Mouse (Mus musculus) heart, embryonic 11.5 days (tissue): ENCODE results near the gene Dcst1. TPM values are rescaled to one million over a fixed set of nuclear protein-coding genes. Genes with fewer than 3 reads are reported as not detected.

Source experiments
- ATAC-seq: fragments of 200-750 bp; cut with Nextera tagmentation; replicated peaks from 2 replicates; pipeline ENCODE4 v1.8.0; 2017; ENCODE audit warnings: moderate library complexity; ENCODE audit not compliant: insufficient number of reproducible peaks, low FRiP score, low TSS enrichment
- H3K27ac ChIP-seq: fragments of 300-500 bp; sonication (generic); 2 replicates; pipeline ENCODE4 v1.5.1; 2014; ENCODE audit warnings: mild to moderate bottlenecking, low read depth, low read length
- H3K27me3 ChIP-seq: fragments of 300-500 bp; sonication (generic); 2 replicates; pipeline ENCODE4 v1.6.1; 2014; ENCODE audit warnings: mild to moderate bottlenecking, low read length, mixed read lengths; ENCODE audit not compliant: control insufficient read depth, insufficient read depth
- H3K36me3 ChIP-seq: fragments of 300-500 bp; sonication (generic); 2 replicates; pipeline ENCODE4 v1.6.1; 2014; ENCODE audit warnings: mild to moderate bottlenecking, low read length, moderate library complexity, mixed read lengths; ENCODE audit not compliant: control insufficient read depth, insufficient read depth
- H3K4me1 ChIP-seq: fragments of 300-500 bp; sonication (generic); 2 replicates; pipeline ENCODE4 v1.6.1; 2014; ENCODE audit warnings: low read length; ENCODE audit not compliant: control insufficient read depth, insufficient read depth
- H3K4me2 ChIP-seq: fragments of 300-500 bp; sonication (generic); 2 replicates; pipeline ENCODE4 v1.6.1; 2014; ENCODE audit warnings: mild to moderate bottlenecking, moderate library complexity
- H3K4me3 ChIP-seq: fragments of 300-500 bp; sonication (generic); 2 replicates; pipeline ENCODE4 v1.5.1; 2014; ENCODE audit warnings: low read depth, low read length
- H3K9ac ChIP-seq: fragments of 300-500 bp; sonication (generic); 2 replicates; pipeline ENCODE4 v1.6.1; 2014; ENCODE audit warnings: mild to moderate bottlenecking, low read depth, low read length, moderate library complexity
- H3K9me3 ChIP-seq: fragments of 300-500 bp; sonication (generic); replicated peaks from 2 replicates; pipeline ENCODE4 v1.6.1; 2016; ENCODE audit warnings: low read length; ENCODE audit not compliant: control insufficient read depth
- WGBS: fragments of 180-500 bp; shearing (Covaris S2); extraction: QIAGEN DNeasy Blood & Tissue Kit; methylation state at CpG from one replicate; pipeline ENCODE4 v1.1.7; 2014; ENCODE audit not compliant: insufficient replicate concordance; 5-methylcytosine and 5-hydroxymethylcytosine counted together
- polyA plus RNA-seq: library from polyadenylated mRNA; unstranded; fragments of >200 nt; fragmentation: Nextera tagmentation; extraction: Ambion mirVana; gene quantifications from 2 replicates; pipeline ENCODE4 v1.2.1, GENCODE M21; 2014

Gene Dcst1
- polyA plus RNA-seq, 1 experiment from 2014 or later: 0.21 TPM

DNA sequence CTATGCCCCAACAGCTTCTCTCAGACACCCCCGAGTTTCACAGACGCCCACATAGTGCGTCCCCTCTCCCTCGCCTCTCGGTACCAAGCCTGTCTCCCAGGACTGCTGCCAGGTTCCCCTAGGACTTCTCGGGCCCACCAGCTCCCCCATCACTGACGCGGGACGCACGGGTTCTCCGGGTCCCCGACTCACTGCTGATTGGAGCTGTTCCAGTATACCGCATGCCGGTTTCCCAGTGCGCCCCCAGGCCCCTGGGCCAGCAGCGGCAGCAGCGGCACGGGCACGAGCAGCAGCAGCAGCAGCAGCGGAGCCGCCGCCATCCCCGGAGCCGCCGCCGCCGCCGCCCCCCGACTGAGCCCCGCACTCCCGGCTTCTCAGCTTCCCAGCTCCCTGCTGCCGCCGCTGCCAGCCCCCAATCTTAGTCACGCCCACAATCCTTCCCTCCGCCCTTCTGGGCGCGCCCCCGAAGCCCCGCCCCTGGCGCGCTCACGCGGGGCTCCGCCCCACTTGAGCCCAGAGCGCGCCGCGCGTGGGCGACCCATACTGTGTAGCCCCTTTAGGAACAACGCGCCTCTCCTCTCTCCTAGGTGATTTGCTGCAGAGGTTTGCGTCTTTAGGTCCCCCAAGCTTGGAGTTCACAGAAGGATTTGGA, 42.4 kb downstream of the Dcst1 start, which contains the start of gene Efna3:
Gene Efna3, minus strand, starts transcription at position 452 of the 652 bp plus-strand sequence.
- Histone ChIP-seq H3K9me3 (no peaks in the 10 kb centered on the region), H3K4me1 (peaks cover 39% of the 10 kb centered on the region), H3K36me3 (no peaks in the 10 kb centered on the region), H3K4me3 (peak within 1 kb of the TSS; percentile 66), H3K27me3 (peaks cover 61% of the 10 kb centered on the region), H3K4me2 (peak within 1 kb of the TSS; percentile 92), H3K9ac (peak within 1 kb of the TSS; percentile 65), H3K27ac (no peak within 1 kb of the TSS)
- ATAC-seq: no peak
- 0% methylated on average over 41 of the region's 53 CpGs for WGBS

DNA sequence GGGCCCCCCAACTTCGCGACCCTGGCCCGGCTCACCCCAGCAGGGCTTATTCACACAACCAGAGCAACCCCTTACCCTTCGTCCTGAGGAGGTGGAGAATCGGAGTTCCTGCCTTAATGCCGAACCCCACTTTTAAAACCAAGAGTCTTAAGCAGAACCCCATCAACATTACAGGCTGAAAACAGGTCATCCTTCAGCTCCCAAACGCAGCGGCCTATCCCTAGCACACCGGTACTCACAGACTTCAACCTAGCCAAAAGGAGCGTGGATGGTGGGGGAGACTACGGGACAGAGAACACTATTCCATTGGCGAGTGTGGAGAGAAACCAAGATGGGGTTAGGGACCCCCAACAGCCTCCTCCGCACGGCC, 42.9 kb downstream of the Dcst1 start:
- Histone ChIP-seq H3K27me3 (peaks cover 66% of the 10 kb centered on the region), H3K4me1 (peaks cover 39% of the 10 kb centered on the region), H3K9ac (peak overlapping the region; percentile 65), H3K36me3 (no peaks in the 10 kb centered on the region), H3K9me3 (no peaks in the 10 kb centered on the region), H3K27ac (no peak overlapping the region), H3K4me2 (peak overlapping the region; percentile 92), H3K4me3 (peak overlapping the region; percentile 66)
- WGBS: under 1% methylated on average over 14 of the region's 14 CpGs
- ATAC-seq: no peak

DNA sequence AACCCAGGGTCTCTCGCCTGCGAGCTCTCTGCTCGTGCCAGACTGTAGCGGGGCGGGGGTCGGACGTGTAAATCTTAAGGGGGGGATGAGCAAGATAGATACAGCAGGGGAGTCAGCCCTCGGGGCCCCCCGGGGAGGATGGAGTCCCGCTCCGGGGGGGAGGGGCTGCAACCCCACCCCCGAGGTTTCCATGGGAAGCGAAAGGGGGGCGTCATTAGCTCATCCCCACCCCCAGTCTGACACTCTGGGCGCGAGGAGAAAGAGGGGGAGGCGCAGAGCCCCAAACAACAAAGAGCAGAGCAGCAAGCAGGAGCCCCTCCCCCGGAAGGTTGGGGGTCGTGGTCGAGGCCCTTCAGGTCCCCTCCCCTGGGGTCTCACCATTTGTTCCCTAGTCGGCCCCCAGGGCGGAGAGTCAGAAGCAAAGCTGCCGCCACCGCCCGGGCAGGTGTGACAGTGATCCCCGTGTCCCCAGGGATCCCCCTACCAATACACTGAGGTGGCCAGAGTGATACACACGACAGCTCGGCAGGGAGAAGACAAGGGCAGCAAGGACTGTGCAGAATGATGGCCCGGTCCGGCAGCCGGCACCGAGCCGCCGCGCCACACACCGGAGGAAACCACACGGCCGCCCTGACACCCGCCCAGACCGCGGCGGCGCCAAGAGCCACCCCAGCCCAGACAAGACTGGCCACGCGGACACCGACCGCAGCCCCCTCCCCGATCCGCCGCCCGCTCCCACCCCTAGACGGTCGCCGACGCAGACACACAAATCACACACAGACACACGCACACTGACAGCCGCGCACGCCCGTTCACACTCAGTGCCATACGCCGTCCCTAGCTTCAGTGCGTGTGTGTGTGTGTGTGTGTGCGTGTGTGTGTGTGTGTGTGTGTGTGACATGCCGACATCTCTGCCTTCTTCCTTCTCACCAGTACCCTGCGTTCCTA, 43.6 kb downstream of the Dcst1 start:
- peaks cover 39% of the 10 kb centered on the region for H3K4me1 ChIP-seq
- ATAC-seq: no peak
- H3K4me3 ChIP-seq: peak overlapping the region; percentile 66
- WGBS: 1% methylated on average over 59 of the region's 66 CpGs
- no peak overlapping the region for H3K27ac ChIP-seq
- H3K36me3 ChIP-seq: no peaks in the 10 kb centered on the region
- peaks cover 68% of the 10 kb centered on the region for H3K27me3 ChIP-seq
- H3K9me3 ChIP-seq: no peaks in the 10 kb centered on the region
- peak overlapping the region; percentile 92 for H3K4me2 ChIP-seq
- H3K9ac ChIP-seq: peak overlapping the region; percentile 62; the same call in 1 of the 2 replicates

DNA sequence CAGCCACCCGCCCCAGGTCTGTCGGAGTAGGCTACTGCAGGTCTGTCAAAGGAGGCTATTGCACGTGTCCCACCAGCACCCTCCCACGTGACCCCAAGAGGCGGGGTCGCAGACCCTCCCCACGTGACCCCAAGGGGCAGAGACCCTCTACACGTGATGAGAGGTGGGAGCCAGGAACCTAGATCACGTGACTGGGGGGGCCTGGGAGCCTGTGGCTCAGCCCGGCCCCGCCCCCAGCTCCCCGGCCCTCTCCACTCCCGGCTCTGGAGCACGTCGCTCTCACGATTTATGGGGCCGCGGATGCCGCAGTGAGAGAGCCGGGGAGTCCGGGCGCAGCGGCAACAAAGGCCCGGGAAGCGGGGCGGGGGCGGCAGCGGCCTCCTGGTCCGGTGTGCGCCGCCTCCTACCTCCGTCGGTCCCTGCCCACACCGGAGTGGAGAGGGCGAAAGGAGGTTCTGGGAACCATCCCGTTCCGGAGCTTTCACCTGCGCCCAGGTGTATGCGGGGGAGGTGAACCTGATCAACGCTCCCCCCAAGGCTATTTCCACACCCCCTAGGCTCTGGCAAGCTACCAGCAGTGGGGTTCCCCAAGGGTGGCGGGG, 44.4 kb downstream of the Dcst1 start:
- Histone ChIP-seq H3K9me3 (no peaks in the 10 kb centered on the region), H3K36me3 (no peaks in the 10 kb centered on the region), H3K9ac (peak overlapping the region; percentile 62; the same call in 1 of the 2 replicates), H3K4me1 (peaks cover 45% of the 10 kb centered on the region), H3K27me3 (peaks cover 72% of the 10 kb centered on the region), H3K4me2 (peak overlapping the region; percentile 92), H3K27ac (no peak overlapping the region), H3K4me3 (peak overlapping the region; percentile 66)
- 0 out of 2 replicates have a peak, but pooled peaks have one; percentile 31 for ATAC-seq
- under 1% methylated on average over 37 of the region's 41 CpGs for WGBS

DNA sequence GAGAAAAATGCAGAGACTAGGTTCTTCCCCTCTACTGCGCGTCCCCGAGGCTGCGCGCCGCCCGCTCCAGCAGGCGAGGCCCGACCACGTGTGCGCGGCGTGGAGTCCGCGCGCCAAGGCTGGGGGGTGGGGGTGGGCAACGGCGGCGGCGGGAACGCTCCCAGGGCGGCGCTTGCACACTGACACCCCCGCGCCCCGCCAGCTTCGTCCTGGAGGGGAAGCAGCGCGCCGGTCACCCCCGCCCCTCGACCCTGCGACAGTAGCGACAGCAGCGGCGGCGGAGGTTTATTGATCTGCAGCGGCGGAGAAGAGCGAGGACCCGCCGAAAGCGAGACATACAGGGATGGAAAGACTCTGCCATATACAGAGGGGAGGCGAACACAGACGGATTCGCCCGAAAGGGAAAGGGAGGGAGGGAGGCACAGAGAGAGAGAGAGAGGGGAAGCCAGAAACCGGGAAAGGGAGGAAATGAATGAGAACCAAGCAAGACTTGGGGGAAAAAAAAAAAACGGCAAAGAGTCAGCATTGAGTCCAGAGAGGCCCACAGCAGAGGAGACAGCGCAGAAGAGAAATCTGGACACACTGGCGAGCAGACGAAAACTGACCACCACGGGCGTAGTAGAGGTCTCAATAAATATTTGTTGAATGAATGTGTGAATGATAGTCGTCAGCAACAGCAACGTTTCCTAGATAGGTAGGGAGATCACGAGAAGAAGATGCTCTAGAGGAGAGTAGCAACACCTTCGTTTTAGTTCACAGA, 45.3 kb downstream of the Dcst1 start:
- Histone ChIP-seq H3K27ac (no peak overlapping the region), H3K9me3 (no peaks in the 10 kb centered on the region), H3K4me1 (peaks cover 53% of the 10 kb centered on the region), H3K36me3 (no peaks in the 10 kb centered on the region), H3K9ac (peak overlapping the region; percentile 58; the same call in 1 of the 2 replicates), H3K27me3 (peaks cover 72% of the 10 kb centered on the region), H3K4me3 (peak overlapping the region; percentile 66), H3K4me2 (peak overlapping the region; percentile 92)
- no peak for ATAC-seq
- WGBS: 4% methylated on average over 57 of the region's 58 CpGs

DNA sequence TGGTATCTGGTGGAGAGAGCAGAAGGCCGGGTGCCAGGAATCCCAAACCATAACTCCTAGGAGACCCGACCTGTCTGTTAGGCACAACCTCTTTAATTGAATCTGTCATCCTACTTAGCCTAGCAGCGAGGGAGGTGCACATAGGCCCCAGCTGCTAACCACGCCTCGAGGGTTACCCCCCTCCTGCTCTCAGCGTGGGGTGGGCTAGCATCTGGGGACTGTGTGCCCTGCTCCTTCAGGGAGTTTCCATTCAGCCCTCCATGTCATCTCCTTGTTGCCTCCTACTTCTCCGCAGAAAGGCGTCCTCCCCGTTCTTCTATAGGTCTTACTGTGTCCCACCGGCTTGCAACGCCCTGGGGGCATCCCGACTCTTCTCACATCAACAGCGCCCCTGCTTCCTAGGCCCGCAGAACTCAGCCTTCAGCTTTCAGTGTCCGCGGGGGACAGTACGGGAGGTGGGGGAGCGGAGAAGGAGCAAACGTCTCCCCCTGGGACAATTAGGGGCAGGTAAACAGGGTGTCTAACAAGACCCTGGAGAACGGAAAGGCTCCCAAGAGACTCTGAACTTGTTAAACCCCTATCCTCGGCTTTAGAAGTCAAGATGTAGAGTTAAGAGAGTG, 46.0 kb downstream of the Dcst1 start:
- Histone ChIP-seq H3K27ac (no peak overlapping the region), H3K27me3 (peaks cover 72% of the 10 kb centered on the region), H3K4me2 (peak overlapping the region; percentile 92), H3K4me3 (peak overlapping the region; percentile 66), H3K36me3 (no peaks in the 10 kb centered on the region), H3K9me3 (no peaks in the 10 kb centered on the region), H3K9ac (peak overlapping the region; percentile 58; the same call in 1 of the 2 replicates), H3K4me1 (peaks cover 53% of the 10 kb centered on the region)
- 8% methylated on average over 21 of the region's 21 CpGs for WGBS
- no peak for ATAC-seq

DNA sequence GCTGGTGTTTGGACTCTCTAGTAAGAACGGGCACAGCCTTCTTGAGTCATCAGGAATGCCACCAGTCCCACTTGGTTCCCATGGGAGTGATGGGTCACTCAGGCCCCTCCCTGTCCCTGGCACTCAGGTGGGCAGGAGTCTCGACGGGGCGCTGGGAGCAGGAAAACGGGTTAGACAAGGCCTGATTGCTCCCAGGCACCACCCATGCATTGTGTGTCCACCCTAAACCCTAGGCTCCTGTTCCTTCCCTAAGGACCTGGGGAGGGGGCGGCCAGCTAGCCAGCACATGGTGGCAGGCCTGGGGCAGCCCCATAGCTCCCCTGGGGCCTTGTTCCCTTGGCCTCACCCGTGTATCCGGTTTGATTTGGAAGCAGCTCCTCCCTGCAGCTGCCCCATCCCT, 46.7 kb downstream of the Dcst1 start:
- no peak overlapping the region for H3K4me3 ChIP-seq
- no peaks in the 10 kb centered on the region for H3K9me3 ChIP-seq
- WGBS: 68% methylated on average over 8 of the region's 8 CpGs
- H3K9ac ChIP-seq: no peak overlapping the region
- H3K4me2 ChIP-seq: no peak overlapping the region
- peaks cover 68% of the 10 kb centered on the region for H3K27me3 ChIP-seq
- no peaks in the 10 kb centered on the region for H3K36me3 ChIP-seq
- ATAC-seq: no peak
- peaks cover 53% of the 10 kb centered on the region for H3K4me1 ChIP-seq
- no peak overlapping the region for H3K27ac ChIP-seq
